Mouse (Mus musculus) neural tube, embryonic 11.5 days (tissue): ENCODE data around the gene Ddx17. TPM values are rescaled to one million over a fixed set of nuclear protein-coding genes. Genes with fewer than 3 reads are reported as not detected.
A peak's percentile ranks its signal among the peaks of the same experiment; 100 is the strongest.

Source experiments
- ATAC-seq: fragments of 200-750 bp; cut with Nextera tagmentation; 2 replicates; pipeline ENCODE4 v1.8.0; 2017; ENCODE audit warnings: moderate number of reproducible peaks, mild to moderate bottlenecking, moderate TSS enrichment, moderate library complexity; ENCODE audit not compliant: insufficient read depth, low FRiP score, low TSS enrichment
- DNase-seq: peaks from one replicate; pipeline ENCODE4 v3.0.0-alpha.2; 2015; ENCODE audit warnings: low spot score
- H3K27ac ChIP-seq: fragments of 300-500 bp; sonication (generic); 2 replicates; pipeline ENCODE4 v1.5.1; 2014; ENCODE audit warnings: low read depth, mild to moderate bottlenecking, low read length
- H3K27me3 ChIP-seq: fragments of 300-500 bp; sonication (generic); 2 replicates; pipeline ENCODE4 v1.6.1; 2014; ENCODE audit warnings: mild to moderate bottlenecking, low read length, mixed read lengths; ENCODE audit not compliant: control insufficient read depth, insufficient read depth
- H3K36me3 ChIP-seq: fragments of 300-500 bp; sonication (generic); 2 replicates; pipeline ENCODE4 v1.6.1; 2014; ENCODE audit warnings: mild to moderate bottlenecking, low read length, moderate library complexity, mixed read lengths; ENCODE audit not compliant: control insufficient read depth, insufficient read depth
- H3K4me1 ChIP-seq: fragments of 300-500 bp; sonication (generic); 2 replicates; pipeline ENCODE4 v1.6.1; 2014; ENCODE audit warnings: low read length, mixed read lengths; ENCODE audit not compliant: control insufficient read depth, insufficient read depth
- H3K4me2 ChIP-seq: fragments of 300-500 bp; sonication (generic); 2 replicates; pipeline ENCODE4 v1.6.1; 2014; ENCODE audit warnings: low read depth, mild to moderate bottlenecking, moderate library complexity
- H3K4me3 ChIP-seq: fragments of 300-500 bp; sonication (generic); 2 replicates; pipeline ENCODE4 v1.5.1; 2014; ENCODE audit warnings: low read depth, low read length
- H3K9ac ChIP-seq: fragments of 300-500 bp; sonication (generic); 2 replicates; pipeline ENCODE4 v1.6.1; 2014; ENCODE audit warnings: mild to moderate bottlenecking, low read length
- H3K9me3 ChIP-seq: fragments of 300-500 bp; sonication (generic); 2 replicates; pipeline ENCODE4 v1.6.1; 2016; ENCODE audit warnings: low read length; ENCODE audit not compliant: control insufficient read depth
- WGBS: fragments of 180-500 bp; shearing (Covaris S2); extraction: QIAGEN DNeasy Blood & Tissue Kit; methylation state at CpG from one replicate; pipeline ENCODE4 v1.1.7; 2014; 5-methylcytosine and 5-hydroxymethylcytosine counted together
- polyA plus RNA-seq: library from polyadenylated mRNA; unstranded; fragments of >200 nt; fragmentation: Nextera tagmentation; extraction: Ambion mirVana; gene quantifications from 2 replicates; pipeline ENCODE4 v1.2.1, GENCODE M21; 2014

Ddx17 gene
- polyA plus RNA-seq, 1 experiment from 2014 or later, result 87.0 TPM

GRCm38 (mm10) chr15:79548226-79548625 lies 1.7 kb upstream of the Ddx17 start:
- no peak overlapping the region for H3K4me2 ChIP-seq
- peaks cover 7% of the 10 kb centered on the region for H3K4me1 ChIP-seq
- no peaks in the 10 kb centered on the region for H3K27me3 ChIP-seq
- H3K9ac ChIP-seq, result no peak overlapping the region
- no peak overlapping the region for H3K4me3 ChIP-seq
- H3K27ac ChIP-seq, result no peak overlapping the region
- no peaks in the 10 kb centered on the region for H3K9me3 ChIP-seq
- ATAC-seq (no peak), DNase-seq (no peak)
- WGBS, result 92% methylated on average over 2 of the region's 2 CpGs
- H3K36me3 ChIP-seq, result peaks cover 3% of the 10 kb centered on the region

- H3K27me3 ChIP-seq, result no peaks in the 10 kb centered on the region
- 81% methylated on average over 17 of the region's 17 CpGs for WGBS
- peaks cover 10% of the 10 kb centered on the region for H3K36me3 ChIP-seq
- H3K27ac ChIP-seq, result peak overlapping the region; percentile 82
- peak overlapping the region; percentile 93 for H3K4me3 ChIP-seq
- H3K9me3 ChIP-seq, result no peaks in the 10 kb centered on the region
- no peak for DNase-seq
- H3K4me1 ChIP-seq, result peaks cover 9% of the 10 kb centered on the region
- ATAC-seq, result no peak; the same call in 1 of the 2 replicates
- peak overlapping the region; percentile 44 for H3K4me2 ChIP-seq
- peak overlapping the region; percentile 99 for H3K9ac ChIP-seq
Measured at GRCm38 (mm10) chr15:79547289-79547820, 814 bp upstream of the Ddx17 start.

GRCm38 (mm10) chr15:79545921-79546399 lies 581 bp downstream of the Ddx17 start:
- Histone ChIP-seq H3K4me3 (peak overlapping the region; percentile 93), H3K4me2 (peak overlapping the region; percentile 71), H3K36me3 (peaks cover 14% of the 10 kb centered on the region), H3K9ac (peak overlapping the region; percentile 99), H3K27me3 (no peaks in the 10 kb centered on the region), H3K9me3 (no peaks in the 10 kb centered on the region), H3K27ac (peak overlapping the region; percentile 94), H3K4me1 (peaks cover 9% of the 10 kb centered on the region)
- WGBS, result 0% methylated on average over 50 of the region's 52 CpGs
- ATAC-seq (peak; percentile 62), DNase-seq (no peak)

GRCm38 (mm10) chr15:79545496-79545895 lies 1.0 kb downstream of the Ddx17 start:
- Histone ChIP-seq H3K4me3 (peak overlapping the region; percentile 93), H3K36me3 (peaks cover 19% of the 10 kb centered on the region)
- WGBS, result 4% methylated on average over 3 of the region's 3 CpGs

DNA sequence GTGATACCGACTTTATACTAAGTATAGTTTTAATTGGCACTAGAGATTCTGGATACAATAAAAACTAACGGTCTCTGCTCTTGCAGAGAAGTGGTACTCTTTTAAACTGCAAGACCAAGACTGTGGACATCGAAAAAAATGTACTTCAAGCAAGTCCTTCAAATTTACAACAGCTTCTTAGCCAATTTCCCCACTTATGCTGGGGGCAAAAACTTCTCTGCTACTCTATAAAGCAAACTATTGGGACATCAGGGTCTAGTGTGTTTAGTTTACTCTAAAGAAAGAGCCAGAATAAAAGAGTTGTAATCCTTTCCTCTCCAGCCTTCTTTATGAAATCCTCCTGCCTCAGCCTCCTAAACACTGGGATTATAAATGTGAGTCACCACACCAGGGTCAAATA lies 2.6 kb downstream of the Ddx17 start:
- Histone ChIP-seq H3K4me3 (no peak overlapping the region), H3K4me1 (peaks cover 9% of the 10 kb centered on the region), H3K27me3 (no peaks in the 10 kb centered on the region), H3K36me3 (peaks cover 23% of the 10 kb centered on the region), H3K9me3 (no peaks in the 10 kb centered on the region), H3K4me2 (peak overlapping the region; percentile 71), H3K9ac (no peak overlapping the region), H3K27ac (no peak overlapping the region)
- 94% methylated on average over 3 of the region's 3 CpGs for WGBS
- ATAC-seq, result no peak
- no peak for DNase-seq

More at GRCm38 (mm10) chr15:79545496-79545895, 1.0 kb downstream of the Ddx17 start:
- Histone ChIP-seq H3K9ac (peak overlapping the region; percentile 99), H3K27ac (no peak overlapping the region; the same call in 1 of the 2 replicates), H3K4me1 (peaks cover 9% of the 10 kb centered on the region), H3K4me2 (peak overlapping the region; percentile 71), H3K9me3 (no peaks in the 10 kb centered on the region), H3K27me3 (no peaks in the 10 kb centered on the region)
- no peak for ATAC-seq
- DNase-seq, result no peak

DNA sequence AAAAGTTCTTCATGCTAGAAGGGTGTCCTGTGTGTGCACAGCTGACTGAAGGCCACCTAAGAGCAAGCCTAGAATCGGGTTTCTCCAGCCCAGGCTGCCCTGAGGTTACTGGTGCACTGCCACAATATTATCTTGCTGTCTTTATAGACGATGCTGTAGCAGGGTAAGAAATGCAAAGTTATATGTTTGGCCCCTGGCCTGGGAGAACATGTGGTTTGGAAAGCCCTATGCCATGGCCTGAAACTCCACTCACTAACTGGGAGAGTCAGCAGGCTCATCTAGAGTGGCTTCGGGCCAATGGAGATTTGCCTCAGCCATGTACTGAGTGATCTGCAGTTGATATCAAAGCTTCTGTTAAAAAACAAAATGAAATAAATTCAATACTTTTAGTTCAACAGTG lies 12.7 kb downstream of the Ddx17 start:
- 94% methylated on average over 3 of the region's 3 CpGs for WGBS
- no peak overlapping the region for H3K4me3 ChIP-seq
- no peak for ATAC-seq
- no peak for DNase-seq
- no peak overlapping the region for H3K27ac ChIP-seq
- no peaks in the 10 kb centered on the region for H3K27me3 ChIP-seq
- H3K9me3 ChIP-seq, result no peaks in the 10 kb centered on the region
- H3K4me2 ChIP-seq, result no peak overlapping the region
- H3K36me3 ChIP-seq, result peaks cover 51% of the 10 kb centered on the region
- no peaks in the 10 kb centered on the region for H3K4me1 ChIP-seq
- H3K9ac ChIP-seq, result no peak overlapping the region

DNA sequence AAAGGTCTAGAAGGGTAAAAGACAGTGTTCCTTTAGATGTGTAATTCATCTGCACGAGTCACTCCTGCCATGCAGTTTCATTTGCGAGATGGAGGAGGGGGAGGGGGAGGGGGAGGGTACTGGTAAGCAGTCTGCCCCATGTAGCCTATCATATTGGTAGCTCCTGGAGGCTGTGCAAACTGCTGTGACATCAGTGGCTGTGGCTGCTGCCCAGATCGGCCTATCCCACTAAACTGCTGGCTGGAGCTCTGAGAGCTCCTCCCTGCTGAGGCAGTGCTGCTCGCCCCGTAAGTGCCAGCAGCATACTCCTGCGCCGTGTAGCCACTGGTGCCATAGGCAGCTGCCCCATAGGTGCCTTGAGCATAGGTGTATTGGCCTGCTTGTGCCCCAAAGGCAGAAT lies 16.6 kb downstream of the Ddx17 start:
- ATAC-seq, result no peak
- Histone ChIP-seq H3K4me1 (no peaks in the 10 kb centered on the region), H3K4me3 (no peak overlapping the region), H3K9me3 (no peaks in the 10 kb centered on the region), H3K27ac (no peak overlapping the region), H3K27me3 (no peaks in the 10 kb centered on the region), H3K36me3 (peaks cover 48% of the 10 kb centered on the region), H3K9ac (no peak overlapping the region), H3K4me2 (no peak overlapping the region)
- 87% methylated on average over 7 of the region's 7 CpGs for WGBS
- no peak for DNase-seq

DNA sequence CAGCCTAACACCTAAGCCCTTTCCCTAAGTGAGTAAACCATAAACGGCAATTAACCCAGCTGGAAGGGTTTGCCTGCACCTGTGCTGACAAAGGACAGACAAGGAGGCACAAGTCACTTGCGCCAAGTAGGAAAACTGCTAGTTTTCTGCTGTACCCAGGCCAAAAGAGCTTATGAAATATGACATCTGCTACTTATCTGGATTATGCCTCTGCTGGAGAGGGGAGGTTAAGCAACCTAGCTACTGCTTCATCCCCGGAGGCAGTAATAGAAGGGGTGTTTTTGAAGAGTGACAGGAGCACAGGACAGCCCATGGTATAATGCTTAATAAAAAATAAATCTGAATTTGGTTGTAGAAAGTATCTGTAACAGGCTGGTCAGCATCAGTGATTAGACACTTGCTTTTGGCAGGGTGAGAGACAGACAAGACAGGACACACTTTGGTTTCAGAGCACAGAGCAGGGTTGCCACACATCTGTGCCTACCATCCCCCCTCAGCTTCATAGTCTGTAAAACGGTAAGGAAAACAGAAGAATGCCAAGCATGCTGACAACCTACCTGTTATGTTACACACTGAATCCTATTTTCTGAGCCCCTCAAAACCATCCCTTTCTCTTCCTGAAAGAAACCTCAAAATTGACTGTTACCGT lies 18.4 kb downstream of the Ddx17 start:
- H3K4me1 ChIP-seq, result no peaks in the 10 kb centered on the region

DNA sequence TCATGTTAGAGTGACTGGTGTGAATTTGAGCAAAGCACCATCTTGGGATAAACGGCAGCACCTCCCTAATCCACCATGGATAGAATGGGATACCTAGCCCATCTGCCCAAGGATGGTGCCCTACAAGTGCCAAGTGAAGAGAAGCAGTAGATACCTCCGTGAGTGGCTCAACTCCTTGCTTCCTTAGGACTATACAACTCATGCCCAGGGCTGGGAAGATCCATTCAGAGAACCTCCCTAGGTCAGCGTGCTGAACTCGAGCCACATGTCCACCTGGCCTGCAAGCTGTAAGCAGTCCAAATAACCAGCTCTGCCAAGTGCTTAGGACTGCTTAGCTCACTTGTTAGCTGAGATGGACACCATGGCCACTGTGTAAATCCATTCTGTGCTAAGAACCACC lies 19.3 kb downstream of the Ddx17 start:
- 87% methylated on average over 4 of the region's 4 CpGs for WGBS
- no peak overlapping the region for H3K4me2 ChIP-seq
- no peak overlapping the region for H3K9ac ChIP-seq
- H3K9me3 ChIP-seq, result no peaks in the 10 kb centered on the region
- H3K36me3 ChIP-seq, result peaks cover 36% of the 10 kb centered on the region
- DNase-seq, result peak; percentile 36
- H3K4me3 ChIP-seq, result no peak overlapping the region
- no peaks in the 10 kb centered on the region for H3K4me1 ChIP-seq
- no peak overlapping the region for H3K27ac ChIP-seq
- H3K27me3 ChIP-seq, result no peaks in the 10 kb centered on the region
- no peak for ATAC-seq

More for the DNA sequence above, 18.4 kb downstream of the Ddx17 start:
- Histone ChIP-seq H3K9me3 (no peaks in the 10 kb centered on the region), H3K4me2 (no peak overlapping the region), H3K9ac (no peak overlapping the region), H3K27me3 (no peaks in the 10 kb centered on the region), H3K4me3 (no peak overlapping the region), H3K36me3 (peaks cover 39% of the 10 kb centered on the region), H3K27ac (no peak overlapping the region)
- DNase-seq (no peak), ATAC-seq (no peak)
- WGBS, result 83% methylated on average over 5 of the region's 5 CpGs
